Mouse (Mus musculus) heart, embryonic 14.5 days (tissue): Measurements from ENCODE around the gene Tha1. TPM values are rescaled to one million over a fixed set of nuclear protein-coding genes. Genes with fewer than 3 reads are reported as not detected.
A peak's percentile ranks its signal among the peaks of the same experiment; 100 is the strongest.

Experiments
- ATAC-seq: fragments of 200-750 bp; cut with Nextera tagmentation; 2 replicates; pipeline ENCODE4 v1.8.0; 2017; ENCODE audit warnings: low read depth, moderate TSS enrichment; ENCODE audit not compliant: insufficient number of reproducible peaks, insufficient read depth, low FRiP score
- H3K27ac ChIP-seq, 2 experiments: fragments of 200-500 bp in 1 of 2; fragments of 300-500 bp in 1 of 2; sonication (generic) in 1 of 2; replicated peaks in 1 of 2; 2 replicates each; pipeline ENCODE4 v1.5.1; 2012 to 2014; ENCODE audit warnings: low read depth in 2 of 2, low read length in 2 of 2, control low read depth in 1 of 2, mild to moderate bottlenecking in 1 of 2, mixed read lengths in 1 of 2; ENCODE audit not compliant: control insufficient read depth in 1 of 2, insufficient read depth in 1 of 2
- H3K27me3 ChIP-seq: fragments of 300-500 bp; sonication (generic); 2 replicates; pipeline ENCODE4 v1.6.1; 2014; ENCODE audit warnings: mild to moderate bottlenecking, low read length, control low read depth; ENCODE audit not compliant: control insufficient read depth, insufficient read depth
- H3K36me3 ChIP-seq: fragments of 300-500 bp; sonication (generic); 2 replicates; pipeline ENCODE4 v1.6.1; 2014; ENCODE audit warnings: mild to moderate bottlenecking, control low read depth, low read length, mixed read lengths; ENCODE audit not compliant: control insufficient read depth, insufficient read depth
- H3K4me1 ChIP-seq, 2 experiments: fragments of 200-500 bp in 1 of 2; fragments of 300-500 bp in 1 of 2; sonication (generic) in 1 of 2; 2 replicates each; pipeline ENCODE4 v1.6.1; 2012 to 2014; ENCODE audit warnings: low read length in 2 of 2, control low read depth in 1 of 2, mixed read lengths in 1 of 2; ENCODE audit not compliant: control insufficient read depth in 2 of 2, insufficient read depth in 2 of 2
- H3K4me2 ChIP-seq: fragments of 300-500 bp; sonication (generic); 2 replicates; pipeline ENCODE4 v1.6.1; 2014; ENCODE audit warnings: mild to moderate bottlenecking, low read length
- H3K4me3 ChIP-seq, 2 experiments: fragments of 200-500 bp in 1 of 2; fragments of 300-500 bp in 1 of 2; sonication (generic) in 1 of 2; 2 replicates each; pipeline ENCODE4 v1.5.1; 2012 to 2014; ENCODE audit warnings: low read length in 2 of 2, mild to moderate bottlenecking in 2 of 2, control low read depth in 1 of 2, low read depth in 1 of 2, moderate library complexity in 1 of 2; ENCODE audit not compliant: control insufficient read depth in 1 of 2, insufficient read depth in 1 of 2
- H3K9ac ChIP-seq: fragments of 300-500 bp; sonication (generic); 2 replicates; pipeline ENCODE4 v1.6.1; 2014; ENCODE audit warnings: mild to moderate bottlenecking, low read length
- H3K9me3 ChIP-seq: fragments of 300-500 bp; sonication (generic); 2 replicates; pipeline ENCODE4 v1.6.1; 2016; ENCODE audit warnings: low read length, control low read depth; ENCODE audit not compliant: control insufficient read depth
- WGBS: fragments of 180-500 bp; shearing (Covaris S2); extraction: QIAGEN DNeasy Blood & Tissue Kit; methylation state at CpG from one replicate; pipeline ENCODE4 v1.1.7; 2014; 5-methylcytosine and 5-hydroxymethylcytosine counted together
- polyA plus RNA-seq: library from polyadenylated mRNA; unstranded; fragments of >200 nt; fragmentation: Nextera tagmentation; extraction: Ambion mirVana; gene quantifications from 2 replicates; pipeline ENCODE4 v1.2.1, GENCODE M21; 2014

Gene Tha1
- polyA plus RNA-seq, 1 experiment from 2014 or later, result 4.9 TPM

- Histone ChIP-seq H3K4me1 (peaks cover 22 to 29% of the 10 kb centered on the region in 2 experiments), H3K4me3 (no peak overlapping the region), H3K4me2 (0 out of 2 replicates have a peak overlapping the region, but pooled peaks have one; percentile 16), H3K9ac (0 out of 2 replicates have a peak overlapping the region, but pooled peaks have one; percentile 65), H3K27ac (no peak overlapping the region), H3K36me3 (no peaks in the 10 kb centered on the region), H3K27me3 (0 out of 2 replicates have a peak, but pooled peaks cover 21% of the 10 kb centered on the region), H3K9me3 (no peaks in the 10 kb centered on the region)
- no peak for ATAC-seq
- WGBS, result 24% methylated on average over 13 of the region's 13 CpGs
These were observed 17.4 kb upstream of the Tha1 start for GRCm38 (mm10) chr11:117890519-117891282.

- no peaks in the 10 kb centered on the region for H3K36me3 ChIP-seq
- H3K9me3 ChIP-seq, result no peaks in the 10 kb centered on the region
- 0 out of 2 replicates have a peak, but pooled peaks cover 21% of the 10 kb centered on the region for H3K27me3 ChIP-seq
- ATAC-seq, result no peak
- peak overlapping the region; percentile 64 for H3K4me2 ChIP-seq
- WGBS, result 29% methylated on average over 11 of the region's 11 CpGs
- H3K9ac ChIP-seq, result peak overlapping the region; percentile 65; the same call in 1 of the 2 replicates
- H3K4me3 ChIP-seq, result no peak overlapping the region
- peaks cover 22 to 29% of the 10 kb centered on the region in 2 experiments for H3K4me1 ChIP-seq
- H3K27ac ChIP-seq, result 0 out of 4 replicates have a peak overlapping the region, but pooled peaks of 1 of the 2 experiments have one; percentile 14
These were observed 16.6 kb upstream of the Tha1 start for GRCm38 (mm10) chr11:117889887-117890340.

GRCm38 (mm10) chr11:117888853-117889822 lies 15.9 kb upstream of the Tha1 start:
- H3K9me3 ChIP-seq, result no peaks in the 10 kb centered on the region
- peaks cover 22 to 29% of the 10 kb centered on the region in 2 experiments for H3K4me1 ChIP-seq
- ATAC-seq, result no peak
- H3K36me3 ChIP-seq, result no peaks in the 10 kb centered on the region
- WGBS, result 13% methylated on average over 29 of the region's 33 CpGs
- peak overlapping the region; percentile 64 for H3K4me2 ChIP-seq
- H3K27ac ChIP-seq, result 0 out of 4 replicates have a peak overlapping the region, but pooled peaks of 1 of the 2 experiments have one; percentile 14
- peak overlapping the region; percentile 65 for H3K9ac ChIP-seq
- peak overlapping the region; percentile 20 to 25; a peak in 3 of 4 replicates for H3K4me3 ChIP-seq
- H3K27me3 ChIP-seq, result 0 out of 2 replicates have a peak, but pooled peaks cover 21% of the 10 kb centered on the region

- no peak overlapping the region; the same call in 1 of the 2 replicates for H3K9ac ChIP-seq
- H3K27ac ChIP-seq, result no peak overlapping the region
- H3K9me3 ChIP-seq, result no peaks in the 10 kb centered on the region
- 34% methylated on average over 20 of the region's 20 CpGs for WGBS
- H3K4me1 ChIP-seq, result peaks cover 22 to 29% of the 10 kb centered on the region in 2 experiments
- no peaks in the 10 kb centered on the region for H3K36me3 ChIP-seq
- H3K4me2 ChIP-seq, result peak overlapping the region; percentile 64
- ATAC-seq, result no peak
- 0 out of 2 replicates have a peak, but pooled peaks cover 21% of the 10 kb centered on the region for H3K27me3 ChIP-seq
- H3K4me3 ChIP-seq, result no peak overlapping the region
These were observed 15.0 kb upstream of the Tha1 start for GRCm38 (mm10) chr11:117888168-117888852.

- H3K36me3 ChIP-seq, result no peaks in the 10 kb centered on the region
- ATAC-seq, result no peak
- H3K9ac ChIP-seq, result no peak overlapping the region
- H3K27ac ChIP-seq, result no peak overlapping the region
- H3K4me3 ChIP-seq, result no peak overlapping the region
- 52% methylated on average over 5 of the region's 5 CpGs for WGBS
- 0 out of 2 replicates have a peak, but pooled peaks cover 17% of the 10 kb centered on the region for H3K27me3 ChIP-seq
- H3K4me2 ChIP-seq, result no peak overlapping the region
- H3K9me3 ChIP-seq, result no peaks in the 10 kb centered on the region
- H3K4me1 ChIP-seq, result peaks cover 31 to 37% of the 10 kb centered on the region in 2 experiments
These were observed 12.7 kb upstream of the Tha1 start for GRCm38 (mm10) chr11:117886000-117886399.

GRCm38 (mm10) chr11:117882208-117882607 lies 8.9 kb upstream of the Tha1 start:
- Histone ChIP-seq H3K36me3 (no peaks in the 10 kb centered on the region), H3K4me2 (no peak overlapping the region), H3K27ac (peak overlapping the region in 1 of 2 experiments; percentile 41; a peak in 1 of 4 replicates), H3K4me1 (peaks cover 24 to 30% of the 10 kb centered on the region in 2 experiments), H3K9me3 (no peaks in the 10 kb centered on the region), H3K4me3 (no peak overlapping the region), H3K9ac (0 out of 2 replicates have a peak overlapping the region, but pooled peaks have one; percentile 4), H3K27me3 (no peaks in the 10 kb centered on the region)
- 65% methylated on average over 1 of the region's 1 CpGs for WGBS
- no peak for ATAC-seq
